9 mouse cellular contexts compared by ENCODE assay signal in the genomic region with DNA sequence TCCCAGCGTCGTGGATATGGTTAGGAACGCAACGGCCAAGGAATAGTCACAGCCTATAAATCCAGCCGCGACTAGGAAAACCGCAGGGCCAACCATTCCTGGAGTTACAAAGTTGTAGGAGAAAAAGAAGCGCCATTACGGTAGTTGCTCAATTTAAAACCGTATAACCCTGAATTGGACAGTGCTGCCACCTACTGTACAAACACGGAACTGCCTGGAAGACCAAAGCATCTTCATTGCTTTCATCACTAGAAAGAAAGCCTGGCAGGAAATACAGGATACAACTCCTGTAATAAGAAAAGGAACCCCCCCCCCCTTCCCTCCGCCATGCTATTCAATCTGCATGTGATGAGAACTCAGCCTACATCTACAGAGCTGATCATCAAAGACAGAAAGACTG. TPM values are rescaled to one million over a fixed set of nuclear protein-coding genes. Genes with fewer than 3 reads are reported as not detected.
DNase-seq lines count a peak whose midpoint lies in the region; ATAC-seq and TF ChIP-seq lines count a peak whose summit lies in the region.
"Had no signal": no experiment of that assay in that cellular context is flagged by ENCODE, and none has a peak within 500 bp of the region (broad histone marks: within the 10 kb centered on the region; RNA-seq: fewer than 3 reads in every experiment).

No protein-coding gene starts in this region.

- WGBS in kidney, embryonic 15.5 days, result 40% methylated on average over 12 of the region's 12 CpGs
- WGBS in liver, embryonic 11.5 days, result 34% methylated on average over 12 of the region's 12 CpGs
- WGBS in neural tube, embryonic 14.5 days, result 44% methylated on average over 12 of the region's 12 CpGs

- DNase-seq in kidney, adult 18-20 months, result peak; percentile 88
- DNase-seq in cerebellum, adult 9-11 months, result peak; percentile 55
- DNase-seq in gastrocnemius, adult 2 months, result peak; percentile 81
- peak; percentile 86 for DNase-seq in kidney, adult 9 months
- DNase-seq in liver, embryonic 11.5 days (ENCODE audit: low spot score), result peak; percentile 50
- peak; percentile 36 for DNase-seq in testis, postnatal 14 days (ENCODE audit: low spot score)

- no peak overlapping the region for H3K9ac ChIP-seq in kidney, embryonic 15.5 days
- H3K9ac ChIP-seq in liver, embryonic 11.5 days (ENCODE audit: low read depth, low read length), result no peak overlapping the region
- H3K9ac ChIP-seq in neural tube, embryonic 14.5 days (replicated peaks; ENCODE audit: low read depth, low read length), result no peak overlapping the region
- H3K9ac ChIP-seq: embryonic facial prominence, embryonic 13.5 days had no signal

- H3K9me3 ChIP-seq in kidney, embryonic 15.5 days (replicated peaks), result no peaks in the 10 kb centered on the region
- no peaks in the 10 kb centered on the region for H3K9me3 ChIP-seq in liver, embryonic 11.5 days (ENCODE audit: control insufficient read depth, low read length)
- H3K9me3 ChIP-seq in neural tube, embryonic 14.5 days (ENCODE audit: control insufficient read depth, low read length), result no peaks in the 10 kb centered on the region
- H3K9me3 ChIP-seq: embryonic facial prominence, embryonic 13.5 days had no signal

- peaks cover 8% of the 10 kb centered on the region for H3K36me3 ChIP-seq in kidney, embryonic 15.5 days
- H3K36me3 ChIP-seq in liver, embryonic 11.5 days (ENCODE audit: control insufficient read depth, insufficient read depth, low read length), result no peaks in the 10 kb centered on the region
- 0 out of 2 replicates have a peak, but pooled peaks cover 4% of the 10 kb centered on the region for H3K36me3 ChIP-seq in neural tube, embryonic 14.5 days (ENCODE audit: control insufficient read depth, insufficient read depth, low read length)

- no peak overlapping the region for H3K4me3 ChIP-seq in kidney, embryonic 15.5 days (replicated peaks)
- no peak overlapping the region for H3K4me3 ChIP-seq in gastrocnemius, adult 2 months
- no peak overlapping the region for H3K4me3 ChIP-seq in liver, embryonic 11.5 days (ENCODE audit: low read depth, low read length)
- H3K4me3 ChIP-seq in neural tube, embryonic 14.5 days (ENCODE audit: low read depth, low read length), result no peak overlapping the region
- H3K4me3 ChIP-seq: embryonic facial prominence, embryonic 13.5 days had no signal

- no peaks in the 10 kb centered on the region for H3K27me3 ChIP-seq in kidney, embryonic 15.5 days
- H3K27me3 ChIP-seq in liver, embryonic 11.5 days (replicated peaks; ENCODE audit: control insufficient read depth, insufficient read depth, low read length), result no peaks in the 10 kb centered on the region
- H3K27me3 ChIP-seq in neural tube, embryonic 14.5 days (ENCODE audit: control insufficient read depth, insufficient read depth, low read length), result no peaks in the 10 kb centered on the region
- H3K27me3 ChIP-seq: embryonic facial prominence, embryonic 13.5 days had no signal

- intact Hi-C loops in gastrocnemius, adult 2 months (cut with DNase I), result loop anchor here (2.0 to 10.0 kb wide), 3 partner anchors 24 to 198 kb away; a partner anchor contains a TSS

- ATAC-seq in kidney, embryonic 15.5 days (replicated peaks; ENCODE audit: low FRiP score), result no peak
- ATAC-seq in liver, embryonic 11.5 days (replicated peaks; ENCODE audit: low FRiP score), result no peak
- peak; percentile 41; the same call in 1 of the 2 replicates for ATAC-seq in neural tube, embryonic 14.5 days (ENCODE audit: low read depth)

- no peak overlapping the region for H3K4me2 ChIP-seq in kidney, embryonic 15.5 days
- H3K4me2 ChIP-seq in liver, embryonic 11.5 days, result peak overlapping the region; percentile 23; the same call in 1 of the 2 replicates
- H3K4me2 ChIP-seq in neural tube, embryonic 14.5 days (ENCODE audit: low read depth, low read length), result no peak overlapping the region
- H3K4me2 ChIP-seq: embryonic facial prominence, embryonic 13.5 days had no signal

- TF ChIP-seq CTCF in gastrocnemius, adult 2 months (IDR thresholded peaks at IDR 0.05), result peak; percentile 92

- H3K4me1 ChIP-seq in kidney, embryonic 15.5 days, result no peaks in the 10 kb centered on the region
- no peaks in the 10 kb centered on the region for H3K4me1 ChIP-seq in liver, embryonic 11.5 days (replicated peaks; ENCODE audit: control insufficient read depth, insufficient read depth, low read length)
- H3K4me1 ChIP-seq in neural tube, embryonic 14.5 days (ENCODE audit: control insufficient read depth, insufficient read depth, low read length), result no peaks in the 10 kb centered on the region
- H3K4me1 ChIP-seq: embryonic facial prominence, embryonic 13.5 days had no signal

- no peak overlapping the region for H3K27ac ChIP-seq in kidney, embryonic 15.5 days
- no peak overlapping the region for H3K27ac ChIP-seq in gastrocnemius, adult 2 months
- no peak overlapping the region for H3K27ac ChIP-seq in liver, embryonic 11.5 days (ENCODE audit: low read depth, low read length)
- no peak overlapping the region for H3K27ac ChIP-seq in neural tube, embryonic 14.5 days (ENCODE audit: low read depth, low read length)
- H3K27ac ChIP-seq: embryonic facial prominence, embryonic 13.5 days had no signal

RNA-seq across cellular contexts. Expression of a gene that starts 34.9 kb away (rescaled TPM):
- 17.8 and 18.0 TPM in 2 replicates for polyA plus RNA-seq in kidney, embryonic 15.5 days (2015; fragmentation: Nextera tagmentation; extraction: Ambion mirVana)
- 1 to 10 TPM; 2.7 to 2.8 TPM for total RNA-seq in gastrocnemius, adult 2 months (2021)
- 7.9 and 8.5 TPM in 2 replicates for polyA plus RNA-seq in liver, embryonic 11.5 days (2014; fragmentation: Nextera tagmentation; extraction: Ambion mirVana)
- 18.8 and 20.4 TPM in 2 replicates for polyA plus RNA-seq in neural tube, embryonic 14.5 days (2014; fragmentation: Nextera tagmentation; extraction: Ambion mirVana)

Comparison
In these comparisons a context has a peak if more than half of its experiments do, and no peak if none do; other contexts are left out.
1. DNase-seq: peak in every context shown above with its lines; median percentile 88 in kidney, adult 18-20 months; 86 in kidney, adult 9 months; 81 in gastrocnemius, adult 2 months; 55 in cerebellum, adult 9-11 months; 50 in liver, embryonic 11.5 days; 36 in testis, postnatal 14 days.